Mouse (Mus musculus): ENCODE data around the gene Chrnb1.

Gene Chrnb1

GRCm38 (mm10) chr11:69775716-69776115, 20.0 kb downstream of the Chrnb1 start:
- DNase-seq (ENCODE audit: low spot score in 2 of 2), result no peak

GRCm38 (mm10) chr11:69774961-69775360, 20.8 kb downstream of the Chrnb1 start:
- no peak for DNase-seq (ENCODE audit: low spot score in 2 of 2)

- no peak for DNase-seq (ENCODE audit: low spot score in 2 of 2)
Measured at GRCm38 (mm10) chr11:69767625-69767909, 28.2 kb downstream of the Chrnb1 start.

GRCm38 (mm10) chr11:69766872-69767624, 28.7 kb downstream of the Chrnb1 start:
- DNase-seq (ENCODE audit: low spot score in 2 of 2), result no peak

- peak; percentile 51 to 63 for DNase-seq (ENCODE audit: low spot score in 2 of 2)
Measured at GRCm38 (mm10) chr11:69766126-69766609, 29.6 kb downstream of the Chrnb1 start.

GRCm38 (mm10) chr11:69765221-69766125, 30.3 kb downstream of the Chrnb1 start, which contains the start of gene Zbtb4:
TSS of gene Zbtb4 (plus strand) at chr11:69765912.
- peak in 1 of 2 experiments; percentile 34 for DNase-seq (ENCODE audit: low spot score in 2 of 2)

GRCm38 (mm10) chr11:69763551-69763950, 32.2 kb downstream of the Chrnb1 start:
- no peak for DNase-seq (ENCODE audit: low spot score in 2 of 2)

GRCm38 (mm10) chr11:69761868-69762267, 33.9 kb downstream of the Chrnb1 start, which contains the start of gene Slc35g3:
TSS of gene Slc35g3 (minus strand) at chr11:69761968.
- DNase-seq (ENCODE audit: low spot score in 2 of 2), result no peak

GRCm38 (mm10) chr11:69760901-69761200, 34.9 kb downstream of the Chrnb1 start:
- DNase-seq (ENCODE audit: low spot score in 2 of 2), result no peak

GRCm38 (mm10) chr11:69760160-69760900, 35.4 kb downstream of the Chrnb1 start:
- DNase-seq (ENCODE audit: low spot score in 2 of 2), result no peak

- DNase-seq (ENCODE audit: low spot score in 2 of 2), result peak; percentile 70 to 74
Measured at GRCm38 (mm10) chr11:69758971-69759721, 36.6 kb downstream of the Chrnb1 start.

- peak; percentile 94 to 97 for DNase-seq (ENCODE audit: low spot score in 2 of 2)
Measured at GRCm38 (mm10) chr11:69758478-69758970, 37.2 kb downstream of the Chrnb1 start, which contains the start of gene Polr2a. TSS of gene Polr2a (minus strand) at chr11:69758637.

- DNase-seq (ENCODE audit: low spot score in 2 of 2), result peak; percentile 94 to 95
Measured at GRCm38 (mm10) chr11:69758090-69758456, 37.7 kb downstream of the Chrnb1 start.

GRCm38 (mm10) chr11:69757303-69758089, 38.2 kb downstream of the Chrnb1 start:
- DNase-seq (ENCODE audit: low spot score in 2 of 2), result no peak

GRCm38 (mm10) chr11:69754701-69755100, 41.0 kb downstream of the Chrnb1 start:
- no peak for DNase-seq (ENCODE audit: low spot score in 2 of 2)

GRCm38 (mm10) chr11:69754233-69754632, 41.5 kb downstream of the Chrnb1 start:
- no peak for DNase-seq (ENCODE audit: low spot score in 2 of 2)

GRCm38 (mm10) chr11:69752686-69753085, 43.1 kb downstream of the Chrnb1 start:
- DNase-seq (ENCODE audit: low spot score in 2 of 2), result no peak

- no peak for DNase-seq (ENCODE audit: low spot score in 2 of 2)
Measured at GRCm38 (mm10) chr11:69751635-69752034, 44.1 kb downstream of the Chrnb1 start.
